Mouse (Mus musculus): ENCODE results near the gene Bcl2. TPM values are rescaled to one million over a fixed set of nuclear protein-coding genes. Genes with fewer than 3 reads are reported as not detected.

Gene Bcl2
- polyA plus RNA-seq, 1 experiment = 1.4 TPM

DNA sequence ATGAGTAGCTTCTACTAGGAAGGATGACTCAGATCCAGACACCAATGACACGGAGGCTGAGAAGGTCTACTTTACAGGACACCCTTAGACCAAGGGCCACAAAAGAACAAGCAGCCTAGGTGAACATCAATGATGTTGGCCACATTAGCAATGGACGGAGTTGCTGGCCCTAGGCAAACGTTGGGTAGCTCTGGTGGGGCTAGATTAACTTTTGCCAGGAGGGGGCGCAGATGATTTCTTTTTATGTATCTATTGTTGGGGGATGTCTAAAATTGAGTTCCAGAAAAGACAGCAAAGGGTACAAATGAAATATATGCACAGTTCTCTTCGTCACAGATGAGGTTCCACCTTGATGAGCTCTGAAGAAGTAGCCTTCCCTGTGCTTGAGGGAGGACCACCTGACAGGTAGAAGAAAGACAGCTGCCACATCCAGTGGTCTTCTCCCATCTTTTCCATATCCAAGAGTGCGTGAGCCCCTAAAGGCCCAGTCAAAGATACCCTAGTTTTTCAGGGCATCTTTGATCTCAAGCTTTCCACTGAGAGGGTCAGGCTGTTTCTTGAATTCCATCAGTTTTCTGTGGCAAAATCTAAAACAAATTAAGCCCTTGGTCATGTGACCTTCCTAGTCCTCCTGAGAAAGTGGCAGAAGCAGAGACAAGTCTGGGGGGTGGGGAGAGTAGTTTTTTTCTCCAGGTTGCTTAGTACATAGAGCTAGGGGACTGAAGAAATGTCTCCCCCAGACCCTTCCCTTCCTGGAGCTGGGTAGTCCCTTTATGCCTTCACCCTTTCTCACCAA lies 169.1 kb downstream of the Bcl2 start:
- no peak for TF ChIP-seq GATA1 (IDR thresholded peaks at IDR 0.05; ENCODE audit: low read length)

DNA sequence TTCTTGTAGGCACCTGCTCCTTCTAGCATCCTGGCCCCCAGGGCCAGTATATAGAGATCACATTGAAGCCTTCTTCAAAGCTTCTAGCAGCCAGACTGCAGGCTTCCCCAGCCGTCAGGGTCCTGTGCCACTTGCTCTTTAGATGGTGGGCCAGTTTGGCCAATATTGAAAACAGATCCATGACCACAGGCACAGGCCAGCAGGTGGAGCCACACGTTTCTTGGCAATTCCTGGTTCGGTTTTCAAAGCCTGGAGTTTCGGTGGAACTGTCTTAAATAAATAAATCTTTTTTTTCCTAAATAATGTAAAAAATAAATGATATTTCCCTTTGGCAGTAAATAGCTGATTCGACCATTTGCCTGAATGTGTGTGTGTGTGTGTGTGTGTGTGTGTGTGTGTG lies 171.3 kb downstream of the Bcl2 start:
- no peak for TF ChIP-seq GATA1 (IDR thresholded peaks at IDR 0.05; ENCODE audit: low read length)

DNA sequence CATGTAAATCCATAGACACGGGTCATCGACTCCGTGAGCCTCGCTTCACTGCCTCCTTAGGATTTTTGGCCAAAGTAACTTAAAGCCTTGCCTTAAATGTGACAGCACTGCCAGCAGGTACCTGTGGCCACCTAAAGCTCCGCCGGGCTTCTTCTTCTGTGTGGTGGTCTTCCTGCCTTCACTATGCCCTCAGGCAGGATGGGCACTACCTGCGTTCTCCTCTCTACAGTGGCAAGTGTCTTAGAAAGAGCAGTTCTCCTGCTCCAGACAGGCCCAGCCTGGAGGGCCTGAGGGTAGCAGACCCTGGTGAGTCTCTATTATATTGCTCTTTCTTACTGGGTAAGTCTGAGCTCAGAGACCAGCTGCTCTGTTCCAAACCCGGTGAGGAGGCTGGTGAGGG lies 172.2 kb downstream of the Bcl2 start:
- TF ChIP-seq GATA1 (IDR thresholded peaks at IDR 0.05; ENCODE audit: low read length) = no peak

DNA sequence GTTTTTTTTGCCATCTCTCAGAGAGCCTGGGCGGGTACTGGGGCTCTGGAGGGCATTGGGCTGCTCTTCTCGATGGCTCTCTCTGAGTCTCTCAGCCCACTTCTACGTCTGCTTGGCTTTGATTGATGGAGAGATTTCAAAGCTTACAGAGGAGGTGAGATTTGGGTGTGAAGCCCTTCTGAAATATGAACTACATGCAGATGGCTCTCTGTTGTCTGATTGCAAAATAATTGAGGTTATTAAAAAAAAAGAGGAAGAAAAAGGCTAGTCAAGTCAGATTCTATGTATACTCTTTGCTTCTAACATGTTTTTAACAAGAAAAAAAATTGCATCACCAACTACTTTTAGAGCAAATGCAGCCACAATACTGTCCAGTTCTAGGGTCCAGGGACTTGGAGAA lies 173.9 kb downstream of the Bcl2 start:
- no peak for TF ChIP-seq GATA1 (IDR thresholded peaks at IDR 0.05; ENCODE audit: low read length)

DNA sequence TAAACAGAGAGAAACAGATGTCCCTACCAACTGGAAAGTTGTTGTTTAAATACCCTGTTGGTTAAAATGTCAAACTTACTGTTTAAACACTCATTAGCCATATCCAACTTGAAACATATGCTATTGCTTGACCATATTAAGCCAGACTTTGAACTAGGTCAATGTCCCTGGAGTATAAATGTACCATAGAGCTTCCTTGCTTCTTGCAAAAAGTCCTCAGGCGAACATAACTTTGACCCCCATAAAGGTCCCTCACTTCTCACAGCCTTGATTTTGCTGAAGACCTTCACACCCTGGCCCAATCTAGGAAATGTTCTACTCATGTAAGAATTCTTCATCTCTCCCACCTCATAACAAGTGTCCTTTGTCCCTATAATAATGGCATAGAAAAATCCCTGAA lies 175.0 kb downstream of the Bcl2 start:
- TF ChIP-seq GATA1 (IDR thresholded peaks at IDR 0.05; ENCODE audit: low read length) = no peak

DNA sequence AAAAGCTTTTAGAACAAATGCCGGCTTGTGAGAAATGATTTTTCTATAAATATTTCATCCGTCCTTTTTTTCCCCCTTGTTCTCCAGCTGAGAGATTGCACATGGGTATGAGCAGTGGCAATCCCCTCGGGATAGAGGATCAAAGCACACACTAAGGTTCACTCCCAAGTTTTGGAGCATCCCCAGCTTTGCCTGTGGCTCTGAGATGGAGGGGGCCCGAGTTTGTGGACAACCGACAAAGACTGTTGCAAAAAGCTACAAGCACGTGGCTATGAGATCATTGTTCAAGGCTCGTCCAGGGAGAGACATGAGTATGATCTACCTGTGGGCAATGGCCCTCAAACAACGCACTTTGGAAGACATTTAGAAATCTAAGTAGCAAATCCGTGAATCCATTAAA lies 184.5 kb downstream of the Bcl2 start:
- TF ChIP-seq GATA1 (IDR thresholded peaks at IDR 0.05; ENCODE audit: low read length) = no peak

DNA sequence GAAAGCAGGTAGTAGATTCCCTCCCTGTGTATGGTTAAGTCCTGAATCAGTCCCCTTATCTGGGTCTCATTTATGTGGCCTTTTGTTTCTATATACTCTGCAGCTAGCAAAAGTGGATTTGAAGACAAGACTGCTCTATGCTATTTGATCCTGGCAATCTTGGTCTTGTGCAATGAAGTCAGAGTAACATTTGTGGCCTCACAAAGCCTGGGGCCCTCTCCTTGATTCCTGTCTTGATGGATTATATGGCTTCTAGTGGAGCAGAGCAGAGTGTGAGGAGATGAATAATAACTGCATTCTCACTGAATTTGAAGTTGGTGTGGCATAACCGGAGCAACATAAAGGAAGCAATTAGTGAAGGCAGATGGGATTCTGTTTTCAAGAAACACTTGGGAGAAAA lies 186.5 kb downstream of the Bcl2 start:
- no peak for TF ChIP-seq GATA1 (IDR thresholded peaks at IDR 0.05; ENCODE audit: low read length)

DNA sequence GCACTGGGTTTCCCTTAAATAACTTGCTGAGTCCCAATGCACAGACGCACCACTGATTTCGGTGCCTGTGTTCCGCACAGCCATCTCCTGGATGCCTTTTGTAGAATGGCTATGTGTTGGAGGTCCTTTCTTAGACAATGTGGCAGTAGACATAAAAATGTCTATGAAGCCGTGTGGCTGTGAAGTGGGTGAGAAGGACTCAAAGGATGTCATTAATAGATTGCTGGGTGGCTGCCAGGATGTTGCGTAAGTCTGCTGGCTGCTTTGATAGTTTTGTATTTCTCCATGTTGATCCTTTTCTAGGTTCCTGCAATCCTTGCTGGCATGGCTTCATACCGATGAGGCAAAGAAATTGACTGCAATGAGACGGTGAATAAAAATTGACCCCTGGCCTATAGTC lies 187.3 kb downstream of the Bcl2 start:
- TF ChIP-seq GATA1 (IDR thresholded peaks at IDR 0.05; ENCODE audit: low read length) = no peak

DNA sequence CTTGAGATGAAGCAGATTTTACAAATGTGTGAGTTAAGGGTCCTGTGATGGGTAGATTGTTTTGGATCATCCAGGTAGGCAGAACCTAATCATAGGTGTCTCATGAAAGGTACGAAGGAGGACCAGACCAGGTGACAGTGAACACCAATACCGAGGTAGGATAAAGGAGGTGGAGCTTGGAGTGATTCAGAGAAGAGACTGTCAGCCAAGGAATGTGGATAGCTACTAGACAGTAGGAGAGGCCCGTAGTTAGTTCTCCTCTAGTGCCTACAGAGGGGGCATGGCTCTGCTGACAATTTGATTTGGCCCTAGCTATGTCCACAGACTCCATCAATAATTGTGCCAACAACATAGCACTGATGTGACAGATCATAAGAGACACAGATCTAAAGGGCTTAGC lies 188.0 kb downstream of the Bcl2 start:
- no peak for TF ChIP-seq GATA1 (IDR thresholded peaks at IDR 0.05; ENCODE audit: low read length)

DNA sequence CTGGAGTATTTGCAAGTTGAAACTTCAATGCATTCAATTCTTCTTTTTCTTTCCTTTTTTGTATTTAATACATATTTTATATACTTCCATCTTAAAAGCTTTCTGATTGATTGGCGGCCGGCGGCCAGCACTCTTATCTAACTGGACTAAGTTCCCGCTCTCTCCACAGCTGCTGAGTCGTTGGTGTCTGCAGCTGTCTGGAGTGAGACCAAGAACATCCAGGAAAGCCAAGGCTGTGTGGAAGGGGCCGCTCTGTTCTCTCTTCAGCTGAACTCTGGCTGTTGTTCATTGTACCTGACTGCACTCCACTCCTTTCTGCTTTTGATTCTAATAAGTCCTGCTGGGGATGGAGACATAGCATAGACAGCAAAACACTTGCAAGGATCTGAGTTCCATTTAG lies 190.3 kb downstream of the Bcl2 start:
- TF ChIP-seq GATA1 (IDR thresholded peaks at IDR 0.05; ENCODE audit: low read length) = no peak

DNA sequence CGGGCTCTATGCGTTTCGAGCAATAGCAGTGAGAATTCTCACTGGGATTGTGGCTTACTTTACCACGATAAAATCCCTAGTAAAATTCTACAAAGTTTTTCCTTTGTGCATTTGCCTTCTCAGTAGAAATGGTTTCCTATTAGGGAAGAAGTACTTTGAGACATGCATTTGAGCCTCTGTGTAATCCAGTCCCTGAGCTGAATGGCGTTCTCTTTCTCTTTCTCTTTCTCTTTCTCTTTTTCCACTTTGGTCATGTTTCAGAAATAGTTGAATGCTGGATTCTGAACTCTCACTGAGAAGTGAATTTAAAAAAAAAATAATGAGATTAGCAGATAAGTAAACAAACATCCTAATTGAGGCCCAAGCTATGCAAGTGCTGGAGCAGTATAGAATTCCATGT lies 191.1 kb downstream of the Bcl2 start:
- no peak for TF ChIP-seq GATA1 (IDR thresholded peaks at IDR 0.05; ENCODE audit: low read length)

DNA sequence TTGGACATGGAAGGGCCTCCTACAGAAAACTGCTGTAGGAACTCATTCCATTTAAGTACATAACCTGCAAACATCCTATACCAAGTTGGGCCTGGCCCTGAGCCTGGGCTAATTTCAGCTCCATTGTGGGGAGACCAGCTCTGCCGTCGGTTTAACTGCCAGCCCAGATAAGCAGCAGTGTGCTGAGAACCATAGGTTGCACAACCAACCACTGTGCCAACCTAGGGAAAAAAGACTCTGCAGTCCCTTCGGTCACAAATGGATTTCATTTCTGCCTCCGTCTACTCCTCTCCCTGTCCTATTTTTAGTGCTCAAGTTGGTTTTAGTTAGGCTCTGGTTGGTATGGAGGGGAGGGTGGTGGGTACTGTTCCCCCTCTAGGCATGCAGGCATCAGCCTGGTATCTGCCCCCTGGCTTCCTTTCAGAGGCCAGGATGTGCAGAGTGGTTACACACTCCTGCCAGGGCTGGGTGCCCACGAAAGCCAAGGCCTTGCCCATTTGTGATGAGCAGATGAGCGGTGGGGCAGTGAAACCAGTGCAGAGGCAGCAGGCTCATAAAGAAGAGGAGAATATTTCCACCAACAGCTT lies 196.4 kb downstream of the Bcl2 start:
- TF ChIP-seq GATA1 (IDR thresholded peaks at IDR 0.05; ENCODE audit: low read length) = no peak

DNA sequence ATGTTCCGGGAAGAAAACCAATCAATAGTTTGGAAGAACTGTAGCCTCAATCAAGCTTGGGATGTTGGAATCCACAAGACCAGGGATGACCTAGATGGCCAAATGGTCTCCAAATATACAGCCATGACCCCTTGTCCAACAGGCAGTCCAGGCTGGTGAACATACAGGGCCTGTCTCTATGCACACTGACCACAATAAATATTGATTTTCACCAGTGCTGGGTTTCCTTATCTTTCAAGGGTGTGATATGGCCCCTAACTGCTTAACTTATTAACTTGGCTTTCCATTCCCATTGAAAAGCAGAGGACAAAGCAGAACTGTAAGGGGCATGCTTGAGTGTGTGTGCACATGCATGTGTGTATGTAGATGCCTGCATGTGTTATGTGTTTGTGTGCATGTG lies 197.0 kb downstream of the Bcl2 start:
- TF ChIP-seq GATA1 (IDR thresholded peaks at IDR 0.05; ENCODE audit: low read length) = no peak

DNA sequence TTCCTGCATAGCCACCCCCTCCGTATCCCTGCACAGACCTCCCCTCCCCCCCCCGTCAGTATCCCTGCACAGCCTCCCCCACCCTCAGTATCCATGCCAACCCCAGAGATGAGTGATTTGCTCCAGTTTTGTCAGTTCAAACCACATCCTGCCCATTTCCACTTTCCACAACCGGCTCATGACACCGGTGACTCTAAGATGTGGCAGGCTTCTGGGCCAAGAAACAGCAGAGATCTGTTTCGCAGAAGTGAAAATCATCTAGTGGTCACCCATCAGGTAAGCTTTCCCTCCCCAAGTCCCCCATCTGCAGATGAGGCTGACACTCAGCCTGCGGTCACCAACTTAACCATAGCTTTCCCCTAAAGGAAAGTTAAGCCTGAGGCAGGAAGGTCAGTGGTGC lies 198.5 kb downstream of the Bcl2 start:
- no peak for TF ChIP-seq GATA1 (IDR thresholded peaks at IDR 0.05; ENCODE audit: low read length)

DNA sequence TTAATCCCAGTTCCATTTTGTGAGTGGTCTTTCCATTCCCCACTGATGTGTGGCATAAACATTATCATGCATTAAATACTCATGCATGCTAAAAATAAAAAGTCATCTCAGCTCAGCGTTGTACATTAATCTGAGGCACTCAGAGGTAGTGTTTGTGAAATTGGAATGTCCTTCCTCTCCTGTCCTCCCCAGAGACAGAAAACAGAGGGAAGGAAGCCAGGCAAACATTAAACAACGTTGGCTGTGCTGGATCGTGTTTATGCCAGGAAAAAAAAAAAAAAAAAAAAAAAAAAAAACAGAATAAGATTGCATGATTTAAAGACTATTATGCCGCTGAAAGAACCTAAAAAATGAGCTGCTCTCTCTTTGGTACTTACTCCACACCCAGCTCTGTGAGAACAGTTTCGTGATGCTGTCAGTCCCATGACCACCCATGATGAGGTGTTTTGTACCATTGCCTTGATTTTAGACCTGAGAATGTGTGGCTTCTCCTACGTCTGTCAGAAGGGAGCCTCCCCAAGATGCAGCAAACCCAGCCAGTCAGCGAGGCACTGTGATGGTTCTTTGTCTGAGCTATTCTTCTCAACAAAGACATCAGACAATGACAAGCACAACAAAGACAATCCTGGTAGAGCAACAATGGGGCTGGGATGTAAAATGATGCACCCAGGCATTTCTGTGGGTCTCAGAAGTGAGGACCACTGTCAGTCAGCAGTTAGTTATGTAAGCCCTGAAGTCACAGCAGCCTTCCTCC lies 200.0 kb downstream of the Bcl2 start:
- no peak for TF ChIP-seq GATA1 (IDR thresholded peaks at IDR 0.05; ENCODE audit: low read length)

DNA sequence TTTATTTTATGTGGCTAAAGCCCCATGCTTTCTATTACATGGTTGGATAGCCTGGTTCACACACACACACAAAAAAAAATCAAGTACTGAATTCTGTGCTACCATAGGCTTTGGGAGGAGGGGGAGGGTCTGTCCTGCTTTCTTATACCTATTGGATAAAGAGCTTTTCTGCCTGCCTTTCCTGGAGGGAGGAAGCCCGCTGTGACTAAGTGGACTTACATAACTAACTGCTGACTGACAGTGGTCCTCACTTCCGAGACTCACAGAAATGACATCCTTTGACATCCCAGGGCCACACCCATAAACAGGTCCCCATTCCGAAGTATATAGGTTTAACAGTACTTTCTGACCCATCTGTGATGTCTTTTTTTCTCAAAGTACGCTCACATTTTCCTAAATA lies 200.6 kb downstream of the Bcl2 start:
- TF ChIP-seq GATA1 (IDR thresholded peaks at IDR 0.05; ENCODE audit: low read length) = no peak

DNA sequence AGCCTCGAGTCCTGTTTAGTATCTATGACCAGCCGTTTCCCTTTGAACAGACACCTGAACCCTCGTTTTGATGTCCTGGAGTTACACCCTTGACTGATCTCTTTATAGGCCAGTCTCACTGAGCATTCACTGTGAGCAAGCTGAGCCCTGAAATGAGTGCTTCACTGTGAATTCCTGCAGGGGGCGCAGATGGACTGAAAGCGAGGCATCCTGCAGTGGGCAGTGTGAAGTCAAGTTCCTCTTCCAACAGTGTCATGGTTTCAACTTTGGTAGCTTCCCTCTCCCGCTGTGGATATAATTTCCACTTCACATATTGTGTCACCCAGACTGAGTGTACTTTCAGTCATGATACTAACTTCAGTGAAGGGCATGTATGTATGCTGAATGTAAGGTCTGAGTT lies 202.5 kb downstream of the Bcl2 start:
- TF ChIP-seq GATA1 (IDR thresholded peaks at IDR 0.05; ENCODE audit: low read length) = no peak
